Mouse (Mus musculus): ENCODE results near the gene Gpr180.

- TF ChIP-seq CTCF (IDR thresholded peaks at IDR 0.05; ENCODE audit: extremely low read depth, insufficient read depth, insufficient read length, insufficient replicate concordance) (no peak), POLR2A (IDR thresholded peaks at IDR 0.05; ENCODE audit: low read depth, low read length) (no peak)
These were observed 54.5 kb downstream of the Gpr180 start for GRCm38 (mm10) chr14:118191442-118191841.
